Mouse (Mus musculus): ENCODE measurements around the gene St5. TPM values are rescaled to one million over a fixed set of nuclear protein-coding genes. Genes with fewer than 3 reads are reported as not detected.

The St5 gene
- total and polyA plus RNA-seq, 3 experiments, result 2.6 to 3.4 TPM; not detected in 1

DNA sequence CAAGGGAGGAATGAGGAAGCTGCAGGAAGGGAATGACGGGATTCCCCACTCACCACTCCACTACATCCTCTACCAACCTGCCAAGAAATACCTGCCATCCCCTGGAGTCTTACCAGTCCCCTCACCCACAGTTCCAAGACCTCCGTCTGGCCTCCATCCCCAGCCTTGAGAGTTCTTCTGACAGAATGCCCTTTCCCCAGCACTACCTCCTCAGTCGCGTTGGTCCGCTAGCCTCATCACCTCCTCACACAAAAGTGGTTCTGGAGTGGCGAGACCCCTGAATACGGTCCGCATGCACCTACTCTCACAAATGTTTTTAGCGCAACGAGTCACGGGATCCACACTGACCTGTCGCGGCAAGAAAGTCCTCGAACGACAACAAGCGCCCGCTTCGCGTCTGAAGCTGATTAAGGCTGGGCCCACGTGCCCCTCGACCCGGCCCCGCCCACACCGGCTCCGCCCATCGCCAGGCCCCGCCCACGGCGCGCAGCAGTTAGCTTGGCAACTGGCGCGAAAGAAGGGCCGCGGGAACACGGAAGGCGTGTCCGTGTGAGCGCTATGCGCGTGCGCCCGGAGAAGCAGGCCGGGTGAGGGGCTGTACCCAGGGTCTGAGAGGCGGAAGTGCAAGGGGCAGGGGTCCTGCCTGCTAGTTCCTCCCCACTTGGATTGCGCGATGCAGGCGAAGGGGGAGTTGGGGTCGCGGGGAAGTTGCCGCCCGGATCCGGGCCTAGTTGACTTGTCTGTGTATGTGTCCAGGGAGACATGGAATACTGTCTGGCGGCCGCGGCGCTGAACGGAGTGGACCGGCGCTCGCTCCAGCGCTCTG is at the start of gene St5, which contains the start of gene Akip1 (continued):
- TF ChIP-seq JUND (IDR thresholded peaks at IDR 0.05; ENCODE audit: low read depth, low read length) (no peak), MEF2A (IDR thresholded peaks at IDR 0.05; ENCODE audit: extremely low read depth, insufficient replicate concordance, low read depth, low read length, poor library complexity, severe bottlenecking) (no peak), POLR2AphosphoS2 (IDR thresholded peaks at IDR 0.05; ENCODE audit: low read length) (peak; percentile 41; the same call in 1 of the 2 replicates), ZMIZ1 (IDR thresholded peaks at IDR 0.05; ENCODE audit: low read depth, low read length) (peak; percentile 44; the same call in 1 of the 2 replicates)

DNA sequence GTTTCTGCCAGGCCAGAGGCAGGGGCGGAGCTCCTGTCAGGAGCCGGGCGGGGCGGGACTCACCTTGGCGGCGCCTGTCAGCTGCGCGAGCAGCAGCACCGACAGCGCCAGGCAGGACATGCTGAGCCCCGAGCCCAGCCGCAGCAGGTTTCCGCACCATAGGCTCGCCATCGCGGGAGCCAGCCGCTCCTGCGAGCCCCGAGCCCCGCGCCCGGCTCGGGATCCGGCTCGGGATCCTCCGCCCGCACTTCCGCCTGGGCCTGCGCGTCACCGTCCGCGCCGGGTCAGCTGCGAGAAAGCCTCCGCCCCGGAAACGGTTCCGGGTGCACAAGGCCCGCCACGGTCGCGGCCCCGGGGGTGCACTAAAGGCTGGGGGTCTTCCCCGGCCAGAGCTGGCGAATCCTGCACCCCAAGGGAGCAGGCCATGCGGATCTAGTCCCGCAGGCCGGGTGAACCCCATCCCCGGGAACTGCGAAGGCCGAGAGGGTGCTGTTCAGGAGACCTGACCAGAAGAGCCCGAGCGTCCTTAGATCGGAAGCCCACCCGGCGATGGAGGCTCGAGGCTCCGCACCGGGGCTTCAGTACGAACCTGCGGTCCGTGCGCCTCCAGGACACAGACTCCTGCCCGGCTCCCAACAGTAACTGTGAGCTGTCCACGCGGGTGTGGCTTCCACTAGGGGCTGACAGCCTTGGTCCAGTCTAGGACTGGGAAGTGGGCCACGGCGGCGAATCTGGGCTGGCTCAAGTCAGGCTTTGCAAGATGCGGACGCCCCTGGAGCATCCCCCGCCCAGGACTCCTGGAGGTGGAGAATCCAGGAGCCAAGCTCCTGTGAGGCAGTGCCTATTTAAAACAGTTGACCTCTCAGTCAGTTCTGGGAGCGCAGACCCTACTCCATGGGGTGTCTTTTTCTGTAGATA is 48.9 kb upstream of the St5 start, which contains the start of gene Tmem9b:
Tmem9b (minus strand) TSS at position 868 of the 918 bp plus-strand sequence.
- Histone ChIP-seq H3K27me3 (ENCODE audit: control insufficient read depth in 1 of 2, insufficient read depth in 2 of 2, low read length in 2 of 2) (no peaks in the 10 kb centered on the region), H3K9me3 (replicated peaks; ENCODE audit: insufficient read depth, low read length) (no peaks in the 10 kb centered on the region), H3K79me2 (ENCODE audit: control insufficient read depth, insufficient read depth, low read length, poor library complexity) (peaks cover 11% of the 10 kb centered on the region), H3K4me3 (ENCODE audit: control insufficient read depth in 1 of 2, insufficient read depth in 1 of 2, low read depth in 2 of 2, low read length in 2 of 2) (peak within 1 kb of the TSS; percentile 89), H3K27ac (ENCODE audit: control insufficient read depth, low read depth, low read length) (peak within 1 kb of the TSS; percentile 22; the same call in 1 of the 2 replicates), H3K9ac (ENCODE audit: control insufficient read depth, low read depth, low read length, poor library complexity, severe bottlenecking) (peak within 1 kb of the TSS; percentile 98), H3K36me3 (ENCODE audit: control insufficient read depth in 1 of 2, insufficient read depth in 2 of 2, low read length in 2 of 2) (peaks cover 0 to 15% of the 10 kb centered on the region in 2 experiments; a peak in 2 of 4 replicates), H3K4me1 (ENCODE audit: control insufficient read depth in 1 of 2, insufficient read depth in 2 of 2, low read length in 2 of 2) (peaks cover 8% of the 10 kb centered on the region in 2 experiments; a peak in 3 of 4 replicates)
- peak; percentile 84 for DNase-seq (ENCODE audit: low read depth, low spot score)
- TF ChIP-seq BHLHE40 (IDR thresholded peaks at IDR 0.05; ENCODE audit: borderline replicate concordance, low read depth, low read length) (no peak), RCOR1 (IDR thresholded peaks at IDR 0.05; ENCODE audit: low read depth, low read length) (no peak), NRF1 (IDR thresholded peaks at IDR 0.05; ENCODE audit: insufficient read depth, low read depth, low read length, poor library complexity, severe bottlenecking) (peak; percentile 69), ELF1 (IDR thresholded peaks at IDR 0.05; ENCODE audit: low read depth, low read length) (peak; percentile 88), POLR2AphosphoS2 (IDR thresholded peaks at IDR 0.05; ENCODE audit: low read length) (peak; percentile 68; the same call in 1 of the 2 replicates), MAX (IDR thresholded peaks at IDR 0.05; ENCODE audit: low read length) (peak; percentile 29; the same call in 1 of the 2 replicates), ZC3H11A (IDR thresholded peaks at IDR 0.05; ENCODE audit: low read depth, low read length) (no peak), EP300 (IDR thresholded peaks at IDR 0.05; ENCODE audit: low read depth in 1 of 2, low read length in 2 of 2) (no peak), MAZ (IDR thresholded peaks at IDR 0.05; ENCODE audit: low read depth, low read length) (peak; percentile 40; the same call in 1 of the 2 replicates), USF1 (IDR thresholded peaks at IDR 0.05; ENCODE audit: low read depth, low read length) (peak; percentile 47), MYB (IDR thresholded peaks at IDR 0.05; ENCODE audit: low read depth, low read length) (no peak), CTCF (IDR thresholded peaks at IDR 0.05 in 2 of 3, conservative IDR thresholded peaks at IDR 0.05 in 1 of 3; ENCODE audit: control insufficient read depth in 1 of 3, insufficient read depth in 1 of 3, low read depth in 2 of 3, low read length in 3 of 3, poor library complexity in 1 of 3, severe bottlenecking in 1 of 3) (no peak), ZNF384 (IDR thresholded peaks at IDR 0.05; ENCODE audit: low read depth, low read length) (no peak), TBP (IDR thresholded peaks at IDR 0.05; ENCODE audit: low read depth, low read length) (no peak), HCFC1 (IDR thresholded peaks at IDR 0.05; ENCODE audit: low read depth, low read length) (peak; percentile 82), ETS1 (IDR thresholded peaks at IDR 0.05; ENCODE audit: low read depth, low read length) (peak; percentile 64; the same call in 1 of the 2 replicates), POLR2A (IDR thresholded peaks at IDR 0.05; ENCODE audit: control insufficient read depth in 1 of 2, insufficient read depth in 1 of 2, low read depth in 1 of 2, low read length in 2 of 2, poor library complexity in 1 of 2) (peak; percentile 82 to 90), TAL1 (IDR thresholded peaks at IDR 0.05; ENCODE audit: low read length) (no peak), SIN3A (IDR thresholded peaks at IDR 0.05; ENCODE audit: low read length) (peak; percentile 82), GABPA (IDR thresholded peaks at IDR 0.05; ENCODE audit: low read depth, low read length) (no peak), MAFK (IDR thresholded peaks at IDR 0.05; ENCODE audit: borderline replicate concordance, low read depth, low read length) (no peak), MXI1 (IDR thresholded peaks at IDR 0.05; ENCODE audit: low read depth, low read length) (peak; percentile 71; the same call in 1 of the 2 replicates), POLR2AphosphoS5 (IDR thresholded peaks at IDR 0.05; ENCODE audit: borderline replicate concordance, low read depth, low read length) (no peak), TCF12 (IDR thresholded peaks at IDR 0.05; ENCODE audit: low read depth, low read length) (peak; percentile 48; the same call in 1 of the 2 replicates), ZMIZ1 (IDR thresholded peaks at IDR 0.05; ENCODE audit: low read depth, low read length) (0 out of 2 replicates have a peak, but pooled peaks have one; percentile 39), MYC (IDR thresholded peaks at IDR 0.05; ENCODE audit: low read depth, low read length) (no peak), JUND (IDR thresholded peaks at IDR 0.05; ENCODE audit: low read depth, low read length) (no peak), UBTF (IDR thresholded peaks at IDR 0.05; ENCODE audit: borderline replicate concordance, insufficient read depth, low read depth, low read length) (no peak)
